Mouse (Mus musculus): Measurements from ENCODE around the gene Msl1. TPM values are rescaled to one million over a fixed set of nuclear protein-coding genes. Genes with fewer than 3 reads are reported as not detected.

Gene Msl1
- total and polyA plus RNA-seq, 2 experiments from 2014 or later, result 25.8 to 88.3 TPM

DNA sequence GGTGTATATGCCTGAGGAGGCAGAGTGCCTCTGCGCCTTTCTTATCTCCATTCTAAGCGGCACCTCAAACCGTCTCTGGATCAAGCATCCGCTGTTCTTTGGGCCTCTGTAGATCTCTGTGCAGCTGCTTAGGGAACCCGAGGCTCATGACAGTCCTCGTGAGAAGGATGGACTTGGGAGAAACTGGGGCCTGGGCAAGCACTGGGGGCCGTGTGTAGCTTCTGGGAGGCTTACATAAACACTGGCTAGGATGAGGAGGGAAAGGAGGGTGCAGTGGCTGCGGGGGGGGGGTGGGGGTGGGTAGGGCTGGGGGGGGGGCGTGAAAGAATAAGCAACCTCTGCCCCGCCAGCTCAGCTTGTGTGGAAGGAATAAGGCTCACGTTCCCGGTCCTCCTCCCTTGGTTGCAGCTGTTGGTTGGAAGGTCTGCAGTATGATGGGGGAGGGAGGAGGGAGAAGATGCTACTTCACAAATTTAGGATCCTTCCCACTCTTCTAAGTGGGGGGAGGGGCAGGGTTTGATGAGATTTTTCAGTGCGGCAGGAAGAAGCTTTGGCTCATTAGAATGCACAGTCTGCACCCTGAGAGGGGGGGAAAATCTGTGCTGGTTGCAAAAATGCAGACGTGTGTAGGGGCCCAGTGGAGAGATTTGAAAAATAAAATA is 13.3 kb upstream of the Msl1 start:
- no peak overlapping the region for H3K4me3 ChIP-seq (ENCODE audit: low read depth, low read length)
- peak overlapping the region; percentile 47; the same call in 1 of the 2 replicates for H3K27ac ChIP-seq (ENCODE audit: low read depth, low read length)
- H3K9ac ChIP-seq (replicated peaks; ENCODE audit: low read length, poor library complexity, severe bottlenecking), result no peak overlapping the region; the same call in 1 of the 2 replicates
- H3K27me3 ChIP-seq (ENCODE audit: insufficient read depth, low read length), result no peaks in the 10 kb centered on the region
- H3K4me1 ChIP-seq (ENCODE audit: insufficient read depth, low read length), result peaks cover 21% of the 10 kb centered on the region
- ATAC-seq (ENCODE audit: low FRiP score) (no peak), DNase-seq (ENCODE audit: low spot score) (peak; percentile 71)
- WGBS, result 18% methylated on average over 13 of the region's 14 CpGs
- H3K9me3 ChIP-seq (ENCODE audit: low read length), result no peaks in the 10 kb centered on the region
- H3K4me2 ChIP-seq (ENCODE audit: low read depth, low read length, poor library complexity, severe bottlenecking), result no peak overlapping the region
- H3K36me3 ChIP-seq (ENCODE audit: insufficient read depth, low read length), result no peaks in the 10 kb centered on the region
- TF ChIP-seq CTCF (IDR thresholded peaks at IDR 0.05), result no peak

DNA sequence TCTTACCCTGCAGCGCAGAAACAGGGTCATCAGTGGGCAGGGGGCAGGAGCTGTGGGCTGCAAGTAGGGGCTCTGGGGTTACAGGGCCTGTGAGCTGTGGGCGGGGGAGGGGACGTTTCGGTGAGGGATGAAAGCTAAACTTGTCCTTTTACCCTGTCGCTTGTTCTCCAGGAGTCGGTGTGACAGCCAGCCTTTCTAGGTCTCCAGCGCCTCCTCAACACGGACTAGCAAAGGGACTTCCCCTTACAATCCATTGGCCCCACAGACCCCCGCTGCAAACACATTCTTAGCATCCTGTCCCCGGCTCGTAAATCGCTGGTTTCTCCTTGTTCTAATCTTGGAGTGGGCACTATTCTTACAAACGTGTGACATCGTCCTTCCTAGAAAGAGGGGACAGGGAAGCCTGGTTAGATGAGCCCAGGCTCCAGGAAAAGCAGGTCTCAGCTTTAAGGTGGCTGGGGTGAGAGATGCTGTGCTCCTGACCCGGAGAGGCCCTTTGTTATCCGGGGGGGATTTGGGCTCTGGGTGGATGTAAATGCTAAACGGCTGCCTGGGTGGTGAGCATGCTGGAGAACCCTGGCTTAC is 12.6 kb upstream of the Msl1 start:
- Histone ChIP-seq H3K36me3 (ENCODE audit: insufficient read depth, low read length) (no peaks in the 10 kb centered on the region), H3K4me1 (ENCODE audit: insufficient read depth, low read length) (peaks cover 23% of the 10 kb centered on the region), H3K27me3 (ENCODE audit: insufficient read depth, low read length) (no peaks in the 10 kb centered on the region), H3K9ac (replicated peaks; ENCODE audit: low read length, poor library complexity, severe bottlenecking) (peak overlapping the region; percentile 1; the same call in 1 of the 2 replicates), H3K4me2 (ENCODE audit: low read depth, low read length, poor library complexity, severe bottlenecking) (peak overlapping the region; percentile 43), H3K4me3 (ENCODE audit: low read depth, low read length) (no peak overlapping the region), H3K9me3 (ENCODE audit: low read length) (no peaks in the 10 kb centered on the region), H3K27ac (ENCODE audit: low read depth, low read length) (peak overlapping the region; percentile 70)
- ATAC-seq (ENCODE audit: low FRiP score) (no peak), DNase-seq (ENCODE audit: low spot score) (no peak)
- no peak for TF ChIP-seq CTCF (IDR thresholded peaks at IDR 0.05)
- 4% methylated on average over 17 of the region's 17 CpGs for WGBS

DNA sequence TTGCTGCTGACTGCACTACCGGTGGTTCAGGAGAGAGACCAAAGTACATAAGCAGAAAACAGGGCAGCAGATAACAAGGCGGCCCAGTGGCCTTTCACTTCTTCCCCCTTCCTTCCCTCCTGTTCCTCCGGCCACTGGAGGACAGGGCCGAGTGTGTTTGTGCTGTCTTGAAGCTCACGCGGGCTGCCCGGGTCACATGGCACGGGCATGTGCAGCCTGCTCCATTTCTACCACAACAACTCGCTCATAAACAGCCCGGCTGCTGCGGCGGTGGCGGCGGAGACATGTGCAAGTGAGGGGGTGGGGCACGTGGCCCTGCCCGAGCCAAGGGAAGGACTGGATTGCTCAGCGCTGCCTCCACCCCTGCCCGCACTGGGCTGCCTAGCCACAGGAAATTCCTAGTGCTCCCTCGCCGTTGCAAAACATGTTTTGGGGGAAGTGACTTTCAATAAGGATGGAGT is 12.1 kb upstream of the Msl1 start:
- Histone ChIP-seq H3K9me3 (ENCODE audit: low read length) (no peaks in the 10 kb centered on the region), H3K9ac (replicated peaks; ENCODE audit: low read length, poor library complexity, severe bottlenecking) (peak overlapping the region; percentile 1), H3K4me3 (ENCODE audit: low read depth, low read length) (peak overlapping the region; percentile 6; the same call in 1 of the 2 replicates), H3K36me3 (ENCODE audit: insufficient read depth, low read length) (no peaks in the 10 kb centered on the region), H3K4me1 (ENCODE audit: insufficient read depth, low read length) (peaks cover 23% of the 10 kb centered on the region), H3K27ac (ENCODE audit: low read depth, low read length) (peak overlapping the region; percentile 70), H3K27me3 (ENCODE audit: insufficient read depth, low read length) (no peaks in the 10 kb centered on the region), H3K4me2 (ENCODE audit: low read depth, low read length, poor library complexity, severe bottlenecking) (peak overlapping the region; percentile 43)
- DNase-seq (ENCODE audit: low spot score) (peak; percentile 81), ATAC-seq (ENCODE audit: low FRiP score) (peak; percentile 51; the same call in 1 of the 2 replicates)
- WGBS, result 1% methylated on average over 18 of the region's 20 CpGs
- no peak for TF ChIP-seq CTCF (IDR thresholded peaks at IDR 0.05)

DNA sequence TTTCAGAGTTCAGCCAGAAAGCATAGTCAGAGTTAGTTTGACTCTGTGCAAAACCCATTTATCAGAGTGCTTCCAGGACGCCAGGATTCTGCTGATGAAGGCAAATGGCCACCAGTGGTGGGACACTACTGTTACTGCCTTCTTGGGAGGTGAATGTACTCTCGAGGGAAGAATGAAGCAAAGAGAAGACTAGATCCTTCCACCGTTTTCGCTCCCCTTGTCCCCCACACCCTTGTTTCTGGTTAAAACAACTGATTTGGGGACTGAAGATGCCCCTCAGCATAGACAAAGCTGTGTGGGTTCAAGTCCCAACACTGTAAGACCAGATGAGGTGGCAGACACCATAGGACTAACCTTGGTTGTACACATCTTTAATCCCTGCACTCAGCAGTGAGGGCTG is 11.2 kb upstream of the Msl1 start:
- 79% methylated on average over 4 of the region's 4 CpGs for WGBS
- H3K4me2 ChIP-seq (ENCODE audit: low read depth, low read length, poor library complexity, severe bottlenecking), result no peak overlapping the region
- H3K27ac ChIP-seq (ENCODE audit: low read depth, low read length), result 0 out of 2 replicates have a peak overlapping the region, but pooled peaks have one; percentile 70
- TF ChIP-seq CTCF (IDR thresholded peaks at IDR 0.05), result no peak
- no peaks in the 10 kb centered on the region for H3K9me3 ChIP-seq (ENCODE audit: low read length)
- no peak overlapping the region for H3K9ac ChIP-seq (replicated peaks; ENCODE audit: low read length, poor library complexity, severe bottlenecking)
- H3K36me3 ChIP-seq (ENCODE audit: insufficient read depth, low read length), result no peaks in the 10 kb centered on the region
- no peaks in the 10 kb centered on the region for H3K27me3 ChIP-seq (ENCODE audit: insufficient read depth, low read length)
- H3K4me3 ChIP-seq (ENCODE audit: low read depth, low read length), result no peak overlapping the region
- no peak for DNase-seq (ENCODE audit: low spot score)
- ATAC-seq (ENCODE audit: low FRiP score), result no peak
- H3K4me1 ChIP-seq (ENCODE audit: insufficient read depth, low read length), result peaks cover 23% of the 10 kb centered on the region

DNA sequence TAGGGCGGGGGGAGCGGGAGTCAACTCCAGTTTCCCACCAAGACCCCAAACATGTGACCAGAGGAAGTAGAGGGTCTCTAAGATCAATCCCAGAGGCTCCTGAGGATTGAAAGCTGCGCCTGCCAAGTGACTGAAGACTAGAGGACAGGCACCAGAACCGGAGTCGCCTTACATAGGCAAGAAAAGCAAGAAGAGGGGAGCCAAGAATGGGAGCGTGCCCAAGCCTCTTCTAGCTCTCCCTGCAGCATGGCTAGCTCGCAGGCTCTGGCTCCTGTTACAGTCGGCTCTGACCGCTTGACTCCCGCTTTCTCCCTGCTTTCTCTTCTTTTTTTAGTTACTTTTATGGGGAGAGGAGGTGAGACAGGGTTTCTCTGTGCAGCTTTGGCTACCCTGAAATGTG is 10.1 kb upstream of the Msl1 start:
- no peak overlapping the region for H3K9ac ChIP-seq (replicated peaks; ENCODE audit: low read length, poor library complexity, severe bottlenecking)
- no peaks in the 10 kb centered on the region for H3K27me3 ChIP-seq (ENCODE audit: insufficient read depth, low read length)
- 71% methylated on average over 10 of the region's 10 CpGs for WGBS
- H3K4me2 ChIP-seq (ENCODE audit: low read depth, low read length, poor library complexity, severe bottlenecking), result no peak overlapping the region
- DNase-seq (ENCODE audit: low spot score) (no peak), ATAC-seq (ENCODE audit: low FRiP score) (no peak)
- TF ChIP-seq CTCF (IDR thresholded peaks at IDR 0.05), result no peak
- H3K36me3 ChIP-seq (ENCODE audit: insufficient read depth, low read length), result no peaks in the 10 kb centered on the region
- no peaks in the 10 kb centered on the region for H3K9me3 ChIP-seq (ENCODE audit: low read length)
- H3K27ac ChIP-seq (ENCODE audit: low read depth, low read length), result 0 out of 2 replicates have a peak overlapping the region, but pooled peaks have one; percentile 83
- H3K4me1 ChIP-seq (ENCODE audit: insufficient read depth, low read length), result peaks cover 23% of the 10 kb centered on the region
- H3K4me3 ChIP-seq (ENCODE audit: low read depth, low read length), result no peak overlapping the region

DNA sequence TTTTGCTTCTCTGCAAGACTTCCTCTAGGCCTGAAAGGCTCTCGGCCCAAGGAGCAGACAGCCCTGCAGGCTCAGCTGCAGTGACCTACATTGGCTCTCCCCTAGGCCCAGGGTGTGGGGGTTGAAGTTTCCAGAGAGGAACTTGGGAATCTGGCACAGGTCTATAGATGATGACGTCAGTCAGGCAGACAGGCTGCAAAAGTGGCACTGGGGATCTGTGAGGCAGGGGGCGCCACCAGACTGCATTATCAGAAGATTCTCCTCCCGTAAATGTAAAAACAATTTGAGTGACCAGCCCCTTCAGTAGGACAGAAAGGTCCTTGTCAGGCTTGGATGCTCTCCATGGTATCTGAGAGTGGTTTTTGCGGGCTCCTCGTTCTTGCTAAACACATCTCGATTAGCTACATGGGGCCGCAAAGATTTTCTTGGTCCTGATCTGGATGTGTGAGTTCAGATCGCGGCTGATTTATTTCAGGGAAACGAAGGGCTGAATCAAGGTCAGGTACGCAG is 9.5 kb upstream of the Msl1 start:
- peak overlapping the region; percentile 5; the same call in 1 of the 2 replicates for H3K9ac ChIP-seq (replicated peaks; ENCODE audit: low read length, poor library complexity, severe bottlenecking)

More for the DNA sequence above, 9.5 kb upstream of the Msl1 start:
- ATAC-seq (ENCODE audit: low FRiP score) (peak; percentile 46; the same call in 1 of the 2 replicates), DNase-seq (ENCODE audit: low spot score) (peak; percentile 92)
- no peaks in the 10 kb centered on the region for H3K9me3 ChIP-seq (ENCODE audit: low read length)
- H3K4me2 ChIP-seq (ENCODE audit: low read depth, low read length, poor library complexity, severe bottlenecking), result peak overlapping the region; percentile 42
- H3K36me3 ChIP-seq (ENCODE audit: insufficient read depth, low read length), result no peaks in the 10 kb centered on the region
- H3K27me3 ChIP-seq (ENCODE audit: insufficient read depth, low read length), result no peaks in the 10 kb centered on the region
- WGBS, result 7% methylated on average over 12 of the region's 12 CpGs
- H3K4me1 ChIP-seq (ENCODE audit: insufficient read depth, low read length), result peaks cover 23% of the 10 kb centered on the region
- peak overlapping the region; percentile 83 for H3K27ac ChIP-seq (ENCODE audit: low read depth, low read length)
- H3K4me3 ChIP-seq (ENCODE audit: low read depth, low read length), result peak overlapping the region; percentile 6; the same call in 1 of the 2 replicates
- TF ChIP-seq CTCF (IDR thresholded peaks at IDR 0.05), result peak; percentile 81
